Mouse (Mus musculus): Measurements from ENCODE around the gene Txnrd2.
A peak's percentile ranks its signal among the peaks of the same experiment; 100 is the strongest.

Txnrd2 gene

DNA sequence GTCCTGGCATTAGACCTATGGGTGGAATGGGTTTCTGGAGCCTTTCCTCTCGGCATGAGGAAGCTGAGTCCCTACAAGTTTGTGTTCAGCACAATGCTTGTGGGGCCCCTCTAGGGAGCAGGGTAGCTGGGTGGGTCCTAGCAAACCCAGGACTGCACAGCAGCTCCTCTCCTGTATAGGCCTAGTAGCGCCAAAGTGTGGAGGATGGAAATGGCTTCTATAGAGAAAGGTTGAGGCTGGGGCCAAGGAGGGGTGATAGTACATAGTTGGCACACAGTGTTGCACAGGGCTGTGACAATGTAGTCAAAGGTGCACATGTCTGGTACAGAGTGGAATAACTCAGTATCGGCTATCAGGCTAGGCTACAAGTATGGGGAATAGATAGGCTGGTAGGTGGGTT lies 32.1 kb upstream of the Txnrd2 start:
- DNase-seq (ENCODE audit: low spot score) = no peak

GRCm38 (mm10) chr16:18394777-18395619 lies 31.2 kb upstream of the Txnrd2 start:
- DNase-seq (ENCODE audit: low spot score) = peak; percentile 62

DNA sequence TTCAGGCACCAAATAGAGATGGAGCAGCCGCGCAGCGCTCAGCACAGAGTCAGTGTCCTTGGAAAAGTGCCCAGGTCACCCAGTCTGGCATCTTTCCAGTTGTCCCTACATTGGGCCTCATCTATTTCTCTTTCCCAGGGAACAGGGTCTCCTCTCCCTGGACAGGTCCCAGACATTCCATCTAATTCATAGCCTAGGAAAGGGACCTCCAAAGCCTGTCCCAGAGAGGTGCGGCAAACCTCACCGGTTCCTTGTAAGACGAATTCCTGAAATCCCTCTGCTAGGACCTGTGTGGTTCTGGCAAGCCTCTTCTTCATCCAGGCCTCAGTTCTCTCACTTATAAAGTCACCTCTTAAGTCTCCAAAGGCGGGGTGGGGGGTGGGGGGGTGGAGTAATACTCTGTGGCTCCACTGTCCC lies 30.6 kb upstream of the Txnrd2 start:
- DNase-seq (ENCODE audit: low spot score) = no peak

- no peak for DNase-seq (ENCODE audit: low spot score)
These were observed 30.0 kb upstream of the Txnrd2 start for GRCm38 (mm10) chr16:18396201-18396600.

DNA sequence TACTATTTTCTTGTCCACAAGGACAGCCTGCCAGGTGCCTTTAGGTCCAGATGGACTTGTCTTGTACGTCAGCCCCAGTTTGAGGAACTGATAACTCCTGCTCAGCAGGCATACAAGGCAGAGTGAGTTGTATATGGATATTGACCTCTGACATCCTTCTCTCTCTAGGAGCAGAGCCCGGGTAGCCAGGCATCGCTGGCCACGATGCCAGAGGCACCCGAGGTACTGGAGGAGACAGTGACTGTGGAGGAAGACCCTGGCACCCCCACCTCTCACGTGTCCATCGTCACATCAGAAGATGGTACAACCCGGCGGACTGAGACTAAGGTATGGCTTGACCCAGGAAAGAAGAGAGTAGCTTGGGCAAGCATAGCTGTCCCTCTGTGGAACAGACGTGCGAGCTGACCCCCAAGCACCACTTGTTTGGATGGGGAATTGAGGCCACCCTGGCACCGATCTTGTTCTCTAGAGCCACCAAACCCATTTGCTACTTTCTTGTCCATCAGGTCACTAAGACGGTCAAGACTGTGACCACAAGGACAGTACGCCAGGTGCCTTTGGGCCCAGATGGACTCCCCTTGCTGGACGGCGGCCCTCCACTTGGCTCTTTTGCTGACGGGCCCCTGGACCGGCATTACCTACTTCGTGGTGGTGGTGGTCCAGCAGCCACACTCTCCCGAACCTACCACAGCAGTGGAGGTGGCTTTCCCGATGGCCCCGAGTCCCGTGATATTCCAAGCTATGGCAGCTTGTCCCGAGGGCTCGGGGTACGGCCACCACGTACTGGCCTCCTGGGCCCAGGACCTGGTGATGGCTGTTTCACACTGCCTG lies 29.2 kb upstream of the Txnrd2 start:
- DNase-seq (ENCODE audit: low spot score) = no peak

DNA sequence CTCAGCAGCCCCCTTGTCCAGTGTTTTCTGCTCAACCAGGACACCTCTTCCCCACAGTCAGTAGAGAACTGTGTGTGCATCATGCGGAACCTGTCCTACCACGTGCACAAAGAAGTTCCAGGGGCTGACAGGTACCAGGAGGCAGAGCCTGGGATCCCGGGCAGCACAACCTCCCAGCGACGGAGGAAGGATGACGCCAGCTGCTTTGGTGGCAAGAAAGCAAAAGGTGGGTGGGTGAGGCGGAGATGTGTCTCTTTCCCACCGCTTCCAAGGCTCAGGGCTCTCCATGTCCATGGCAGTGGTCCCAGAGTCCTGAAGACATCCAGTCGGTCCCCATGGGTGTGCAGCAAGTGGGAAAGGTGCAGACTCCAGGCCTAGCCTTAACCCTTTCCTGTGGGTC lies 26.2 kb upstream of the Txnrd2 start:
- no peak for DNase-seq (ENCODE audit: low spot score)

GRCm38 (mm10) chr16:18400472-18401216 lies 25.5 kb upstream of the Txnrd2 start:
- DNase-seq (ENCODE audit: low spot score) = peak; percentile 92

- DNase-seq (ENCODE audit: low spot score) = no peak
These were observed 22.9 kb upstream of the Txnrd2 start for GRCm38 (mm10) chr16:18403285-18403684.

DNA sequence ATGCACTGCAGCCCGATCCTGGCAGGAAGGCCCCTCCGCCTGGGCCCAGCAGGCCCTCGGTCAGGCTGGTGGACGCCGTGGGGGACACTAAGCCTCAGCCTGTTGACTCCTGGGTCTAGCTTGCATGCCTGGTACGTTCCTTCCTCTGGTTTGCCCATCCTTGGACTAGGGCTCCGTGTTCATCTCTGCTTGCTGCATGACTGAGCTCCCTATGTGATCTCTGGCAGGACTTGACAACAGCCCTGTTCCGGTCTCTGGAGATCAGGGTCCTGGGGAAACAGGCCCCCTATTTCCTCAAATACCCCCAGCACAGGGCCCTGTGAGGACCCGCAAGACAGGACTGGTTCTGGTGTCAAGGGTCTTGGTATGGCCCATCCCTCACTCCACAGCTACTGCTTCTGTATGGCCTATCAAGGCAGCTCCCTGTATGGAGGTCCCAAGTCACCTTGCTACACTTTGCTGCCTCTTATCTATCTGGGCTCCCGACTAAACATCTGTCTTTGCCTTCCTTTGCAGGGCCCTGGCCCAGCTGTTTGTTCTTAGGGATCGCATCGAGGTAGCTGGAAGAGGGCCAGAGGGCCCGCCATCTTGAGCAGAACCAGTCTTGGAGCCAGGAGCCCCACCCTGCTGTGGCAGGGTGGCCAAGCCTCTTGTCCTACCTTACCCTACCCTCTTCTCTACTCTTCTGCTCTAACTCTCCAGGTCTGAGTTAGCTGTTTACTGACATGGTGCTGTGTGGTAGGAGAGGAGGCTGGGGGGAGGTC lies 20.9 kb upstream of the Txnrd2 start:
- DNase-seq (ENCODE audit: low spot score) = no peak

GRCm38 (mm10) chr16:18405876-18406275 lies 20.3 kb upstream of the Txnrd2 start:
- no peak for DNase-seq (ENCODE audit: low spot score)

DNA sequence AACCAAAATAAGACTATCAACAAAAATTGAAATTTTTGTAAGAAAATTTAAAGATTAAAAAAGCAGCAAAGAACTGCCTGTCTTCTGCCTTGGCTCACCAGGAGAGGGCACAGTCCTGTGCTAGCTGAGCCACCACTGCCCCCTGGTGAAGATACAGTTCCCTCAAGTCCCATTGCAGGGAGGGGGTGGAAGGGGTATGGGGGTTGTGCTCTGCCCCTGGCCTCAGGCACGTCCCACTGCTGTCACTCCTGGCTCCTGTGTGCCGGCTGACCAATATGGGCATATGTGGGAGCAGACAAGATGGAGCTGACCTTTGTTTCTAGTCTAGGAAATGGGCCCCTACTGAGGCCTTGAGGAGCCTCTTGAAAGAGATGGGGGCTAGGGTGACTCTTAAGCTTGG lies 19.9 kb upstream of the Txnrd2 start:
- peak; percentile 66 for DNase-seq (ENCODE audit: low spot score)

GRCm38 (mm10) chr16:18407912-18408311 lies 18.3 kb upstream of the Txnrd2 start:
- no peak for DNase-seq (ENCODE audit: low spot score)

- no peak for DNase-seq (ENCODE audit: low spot score)
These were observed 16.4 kb upstream of the Txnrd2 start for GRCm38 (mm10) chr16:18409776-18410175.

DNA sequence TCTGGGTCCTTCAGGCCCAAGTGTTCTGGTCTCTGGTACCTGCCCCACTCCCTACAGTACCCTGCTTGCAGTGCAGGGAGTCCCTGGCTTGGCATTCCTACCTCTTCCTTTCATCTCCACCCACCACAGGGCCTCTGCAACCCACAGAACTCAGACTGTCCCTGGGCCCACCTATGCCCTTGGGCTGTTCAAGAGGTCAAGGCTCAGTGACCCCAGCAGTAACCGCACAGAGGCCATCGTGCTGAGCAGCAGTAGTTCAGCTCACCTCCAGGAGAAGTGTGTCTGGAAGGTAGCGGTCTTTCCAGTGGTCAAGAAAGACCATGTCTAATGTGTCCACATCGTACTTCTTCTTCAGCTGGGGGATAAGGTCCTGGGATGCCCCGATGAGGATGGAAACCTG lies 15.8 kb upstream of the Txnrd2 start:
- no peak for DNase-seq (ENCODE audit: low spot score)

DNA sequence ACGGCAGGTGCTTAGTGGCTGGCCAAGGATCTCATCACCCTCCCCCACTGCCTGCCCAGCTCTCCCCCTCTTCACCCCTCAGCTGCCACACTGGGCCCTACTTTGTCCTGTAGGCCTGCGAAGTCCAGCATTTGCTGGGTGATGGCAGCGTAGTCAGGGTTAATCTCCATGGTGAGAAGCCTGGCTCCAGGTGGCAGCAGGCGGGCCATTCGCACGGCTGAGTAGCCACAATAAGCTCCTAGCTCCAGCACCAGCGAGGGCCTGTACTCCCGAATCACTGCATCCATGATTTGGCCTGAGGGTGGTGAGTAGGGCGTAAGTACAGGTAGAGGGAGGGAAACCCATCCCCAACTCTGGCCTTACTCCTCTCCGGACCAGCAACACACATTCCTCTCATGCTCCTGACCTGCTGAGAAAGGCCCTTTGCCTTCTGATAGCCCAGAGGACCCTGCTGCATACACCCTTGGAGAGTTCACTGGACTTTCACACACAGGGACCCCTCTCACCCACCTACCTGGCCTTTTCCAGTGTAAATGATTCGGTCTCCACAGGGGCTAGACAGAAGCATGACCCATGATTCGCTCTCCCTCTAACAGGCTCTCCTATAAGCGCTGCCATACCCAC lies 15.0 kb upstream of the Txnrd2 start:
- no peak for DNase-seq (ENCODE audit: low spot score)

- no peak for DNase-seq (ENCODE audit: low spot score)
These were observed 14.2 kb upstream of the Txnrd2 start for GRCm38 (mm10) chr16:18411802-18412476.

GRCm38 (mm10) chr16:18413032-18413816 lies 13.0 kb upstream of the Txnrd2 start:
- no peak for DNase-seq (ENCODE audit: low spot score)

DNA sequence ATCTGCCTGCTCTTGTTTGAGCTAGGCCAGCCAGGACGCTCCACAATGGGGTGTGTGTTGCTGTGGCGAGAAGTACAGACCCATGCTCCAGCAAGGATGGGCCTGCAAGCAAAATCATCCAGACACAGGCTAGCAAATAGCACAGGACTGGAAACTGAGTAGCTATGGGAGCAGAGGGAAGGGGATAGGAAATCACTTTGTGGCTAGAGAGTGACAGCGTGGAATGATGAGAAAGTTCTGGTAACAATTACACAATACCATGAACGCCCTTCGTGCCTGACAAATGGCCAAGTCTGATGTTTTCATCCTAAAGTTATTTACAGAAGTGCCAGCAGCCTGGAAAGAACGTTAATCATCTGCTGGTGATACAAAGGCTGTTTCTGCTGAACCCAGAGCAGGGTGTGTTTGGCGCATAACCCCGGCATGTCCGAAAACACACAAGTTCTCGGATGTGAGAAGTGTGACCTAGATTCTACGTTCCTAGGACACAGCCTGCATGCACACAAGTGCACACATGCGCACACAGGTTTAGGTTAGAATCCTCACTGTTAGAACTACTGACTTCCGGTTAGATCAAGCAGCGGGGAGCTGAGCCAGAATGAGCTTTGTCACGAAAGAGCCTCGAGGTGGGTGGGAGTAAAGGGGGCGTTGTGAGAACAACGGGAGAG lies 10.0 kb upstream of the Txnrd2 start:
- no peak for DNase-seq (ENCODE audit: low spot score)

GRCm38 (mm10) chr16:18416837-18417236 lies 9.3 kb upstream of the Txnrd2 start:
- DNase-seq (ENCODE audit: low spot score) = no peak
